Mouse (Mus musculus): Measurements from ENCODE around the gene Tapbp. TPM values are rescaled to one million over a fixed set of nuclear protein-coding genes. Genes with fewer than 3 reads are reported as not detected.
A peak's percentile ranks its signal among the peaks of the same experiment; 100 is the strongest.

The Tapbp gene
- polyA plus RNA-seq, 1 experiment from 2014 or later, result 35.7 TPM

DNA sequence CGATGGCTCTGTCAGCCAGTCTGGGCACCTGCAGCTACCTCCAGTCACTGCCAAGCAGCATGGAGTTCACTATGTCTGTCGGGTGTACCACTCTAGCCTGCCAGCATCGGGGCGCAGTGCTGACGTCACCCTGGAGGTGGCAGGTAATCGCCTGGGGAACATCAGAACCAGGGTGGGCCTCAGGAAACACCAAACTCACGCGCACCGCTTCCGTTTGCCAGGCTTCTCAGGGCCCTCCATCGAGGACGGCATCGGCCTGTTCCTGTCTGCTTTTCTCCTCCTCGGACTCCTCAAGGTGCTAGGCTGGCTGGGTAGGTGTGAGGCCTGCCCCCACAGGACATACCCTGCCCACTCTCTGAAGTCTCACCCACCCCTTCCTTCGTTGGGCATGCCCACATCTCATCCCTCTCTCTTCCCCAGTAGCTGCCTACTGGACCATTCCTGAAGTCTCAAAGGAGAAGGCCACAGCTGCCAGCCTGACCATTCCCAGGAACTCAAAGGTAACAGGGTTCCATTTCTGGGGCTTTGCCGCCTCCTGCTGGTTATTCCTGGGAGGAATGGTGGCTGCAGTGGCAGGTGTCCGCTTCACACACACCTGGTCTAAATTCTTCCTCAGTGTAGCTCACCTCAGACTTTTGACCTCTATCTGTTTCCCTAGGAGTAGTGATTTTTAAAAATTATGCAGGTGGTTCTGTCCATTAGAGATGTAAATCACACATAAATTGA lies 10.7 kb downstream of the Tapbp start:
- 0 out of 2 replicates have a peak, but pooled peaks cover 3% of the 10 kb centered on the region for H3K36me3 ChIP-seq (ENCODE audit: control insufficient read depth, insufficient read depth, low read length)
- H3K9me3 ChIP-seq (ENCODE audit: control insufficient read depth, low read length), result no peaks in the 10 kb centered on the region
- no peaks in the 10 kb centered on the region for H3K27me3 ChIP-seq (ENCODE audit: control insufficient read depth, insufficient read depth, low read length)
- 83% methylated on average over 17 of the region's 17 CpGs for WGBS
- no peak overlapping the region for H3K27ac ChIP-seq (ENCODE audit: low read depth, low read length)
- 0 out of 2 replicates have a peak overlapping the region, but pooled peaks have one; percentile 6 for H3K4me2 ChIP-seq (ENCODE audit: low read depth, low read length)
- ATAC-seq (ENCODE audit: low read depth), result no peak
- H3K4me1 ChIP-seq (ENCODE audit: control insufficient read depth, insufficient read depth, low read length), result peaks cover 9% of the 10 kb centered on the region
- H3K4me3 ChIP-seq (ENCODE audit: low read depth, low read length), result no peak overlapping the region
- H3K9ac ChIP-seq (replicated peaks; ENCODE audit: low read depth, low read length), result no peak overlapping the region

- Histone ChIP-seq H3K4me3 (ENCODE audit: low read depth, low read length) (peak overlapping the region; percentile 65), H3K27ac (ENCODE audit: low read depth, low read length) (no peak overlapping the region), H3K9ac (replicated peaks; ENCODE audit: low read depth, low read length) (peak overlapping the region; percentile 72), H3K4me1 (ENCODE audit: control insufficient read depth, insufficient read depth, low read length) (peaks cover 9% of the 10 kb centered on the region), H3K4me2 (ENCODE audit: low read depth, low read length) (peak overlapping the region; percentile 79), H3K9me3 (ENCODE audit: control insufficient read depth, low read length) (no peaks in the 10 kb centered on the region), H3K27me3 (ENCODE audit: control insufficient read depth, insufficient read depth, low read length) (no peaks in the 10 kb centered on the region), H3K36me3 (ENCODE audit: control insufficient read depth, insufficient read depth, low read length) (peaks cover 8% of the 10 kb centered on the region; the same call in 1 of the 2 replicates)
- 69% methylated on average over 21 of the region's 21 CpGs for WGBS
- ATAC-seq (ENCODE audit: low read depth), result no peak
These were observed 12.7 kb downstream of the Tapbp start for GRCm38 (mm10) chr17:33928251-33928947.

GRCm38 (mm10) chr17:33929371-33930279 lies 13.9 kb downstream of the Tapbp start, which contains the start of gene Rgl2:
Rgl2 (plus strand) TSS chr17:33929543.
- Histone ChIP-seq H3K27ac (ENCODE audit: low read depth, low read length) (peak within 1 kb of the TSS; percentile 88), H3K4me3 (ENCODE audit: low read depth, low read length) (peak within 1 kb of the TSS; percentile 65), H3K27me3 (ENCODE audit: control insufficient read depth, insufficient read depth, low read length) (no peaks in the 10 kb centered on the region), H3K9ac (replicated peaks; ENCODE audit: low read depth, low read length) (peak within 1 kb of the TSS; percentile 72), H3K9me3 (ENCODE audit: control insufficient read depth, low read length) (no peaks in the 10 kb centered on the region), H3K36me3 (ENCODE audit: control insufficient read depth, insufficient read depth, low read length) (peaks cover 13% of the 10 kb centered on the region; the same call in 1 of the 2 replicates), H3K4me1 (ENCODE audit: control insufficient read depth, insufficient read depth, low read length) (peaks cover 9% of the 10 kb centered on the region), H3K4me2 (ENCODE audit: low read depth, low read length) (peak within 1 kb of the TSS; percentile 79)
- peak; percentile 89 for ATAC-seq (ENCODE audit: low read depth)
- under 1% methylated on average over 72 of the region's 80 CpGs for WGBS

GRCm38 (mm10) chr17:33930280-33931158 lies 14.8 kb downstream of the Tapbp start:
- Histone ChIP-seq H3K27ac (ENCODE audit: low read depth, low read length) (peak overlapping the region; percentile 88), H3K27me3 (ENCODE audit: control insufficient read depth, insufficient read depth, low read length) (no peaks in the 10 kb centered on the region), H3K36me3 (ENCODE audit: control insufficient read depth, insufficient read depth, low read length) (peaks cover 13% of the 10 kb centered on the region; the same call in 1 of the 2 replicates), H3K9ac (replicated peaks; ENCODE audit: low read depth, low read length) (peak overlapping the region; percentile 72), H3K9me3 (ENCODE audit: control insufficient read depth, low read length) (no peaks in the 10 kb centered on the region), H3K4me3 (ENCODE audit: low read depth, low read length) (peak overlapping the region; percentile 65), H3K4me1 (ENCODE audit: control insufficient read depth, insufficient read depth, low read length) (peaks cover 9% of the 10 kb centered on the region), H3K4me2 (ENCODE audit: low read depth, low read length) (peak overlapping the region; percentile 79)
- 0% methylated on average over 44 of the region's 45 CpGs for WGBS
- 0 out of 2 replicates have a peak, but pooled peaks have one; percentile 10 for ATAC-seq (ENCODE audit: low read depth)

DNA sequence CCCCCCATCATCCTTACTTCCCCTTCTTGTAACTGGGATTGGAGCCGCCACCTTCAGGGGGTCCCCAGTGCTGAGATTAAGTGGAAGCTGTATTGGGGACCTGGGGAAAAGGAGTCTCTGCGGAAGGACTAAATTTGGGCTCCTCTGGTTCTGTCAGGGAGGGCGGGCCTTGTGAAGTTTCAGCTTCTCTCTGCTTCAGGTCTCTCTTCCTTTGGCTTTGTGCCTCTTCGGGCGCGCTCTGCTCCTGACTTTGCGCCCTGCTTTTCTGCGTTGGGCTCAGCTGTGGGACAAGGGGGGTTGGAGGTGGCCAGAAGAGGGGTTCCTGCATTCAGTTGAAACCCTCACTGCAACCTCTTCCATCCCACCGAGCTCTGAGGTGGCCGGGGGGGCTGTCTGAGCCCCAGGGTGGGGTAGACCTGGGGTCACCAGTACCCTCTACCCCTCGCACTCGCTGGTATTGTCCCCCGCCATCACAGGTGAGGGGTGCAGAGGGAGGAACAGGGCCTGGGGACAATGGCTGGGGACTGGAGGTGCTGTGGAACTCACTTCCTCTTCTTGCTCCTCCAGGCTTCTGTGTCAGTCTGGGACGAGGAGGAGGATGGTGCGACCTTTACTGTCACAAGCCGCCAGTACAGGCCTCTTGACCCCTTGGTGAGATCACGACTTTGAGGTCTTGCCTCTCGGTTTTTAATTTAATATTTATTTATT lies 15.6 kb downstream of the Tapbp start:
- Histone ChIP-seq H3K27me3 (ENCODE audit: control insufficient read depth, insufficient read depth, low read length) (no peaks in the 10 kb centered on the region), H3K4me3 (ENCODE audit: low read depth, low read length) (peak overlapping the region; percentile 65), H3K9ac (replicated peaks; ENCODE audit: low read depth, low read length) (peak overlapping the region; percentile 72), H3K4me2 (ENCODE audit: low read depth, low read length) (peak overlapping the region; percentile 79), H3K4me1 (ENCODE audit: control insufficient read depth, insufficient read depth, low read length) (peaks cover 9% of the 10 kb centered on the region), H3K9me3 (ENCODE audit: control insufficient read depth, low read length) (no peaks in the 10 kb centered on the region), H3K36me3 (ENCODE audit: control insufficient read depth, insufficient read depth, low read length) (peaks cover 10% of the 10 kb centered on the region; the same call in 1 of the 2 replicates), H3K27ac (ENCODE audit: low read depth, low read length) (no peak overlapping the region)
- no peak for ATAC-seq (ENCODE audit: low read depth)
- WGBS, result 33% methylated on average over 18 of the region's 18 CpGs

- no peak overlapping the region for H3K4me2 ChIP-seq (ENCODE audit: low read depth, low read length)
- WGBS, result 93% methylated on average over 11 of the region's 11 CpGs
- H3K27me3 ChIP-seq (ENCODE audit: control insufficient read depth, insufficient read depth, low read length), result no peaks in the 10 kb centered on the region
These were observed 16.2 kb downstream of the Tapbp start for GRCm38 (mm10) chr17:33931947-33932346.

DNA sequence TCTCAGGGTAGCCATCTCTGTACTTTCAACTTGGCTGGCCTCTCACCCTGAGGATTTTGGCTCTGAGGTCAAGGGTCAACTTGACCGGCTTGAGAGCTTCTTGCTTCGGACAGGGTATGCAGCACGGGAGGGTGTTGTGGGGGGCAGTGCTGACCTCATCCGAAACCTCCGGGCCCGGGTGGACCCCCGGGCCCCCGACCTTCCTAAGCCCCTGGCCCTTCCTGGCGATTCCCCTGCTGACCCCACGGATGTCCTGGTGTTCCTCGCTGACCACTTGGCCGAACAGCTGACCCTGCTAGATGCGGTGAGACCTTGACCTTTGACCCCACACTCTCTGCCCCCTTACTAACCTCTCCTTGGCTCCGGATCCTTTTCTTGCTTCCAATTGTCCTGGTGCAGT lies 16.7 kb downstream of the Tapbp start:
- Histone ChIP-seq H3K4me1 (ENCODE audit: control insufficient read depth, insufficient read depth, low read length) (peaks cover 9% of the 10 kb centered on the region), H3K27me3 (ENCODE audit: control insufficient read depth, insufficient read depth, low read length) (no peaks in the 10 kb centered on the region), H3K9ac (replicated peaks; ENCODE audit: low read depth, low read length) (no peak overlapping the region), H3K9me3 (ENCODE audit: control insufficient read depth, low read length) (no peaks in the 10 kb centered on the region), H3K36me3 (ENCODE audit: control insufficient read depth, insufficient read depth, low read length) (peaks cover 13% of the 10 kb centered on the region; the same call in 1 of the 2 replicates), H3K4me3 (ENCODE audit: low read depth, low read length) (no peak overlapping the region), H3K27ac (ENCODE audit: low read depth, low read length) (no peak overlapping the region), H3K4me2 (ENCODE audit: low read depth, low read length) (no peak overlapping the region)
- no peak for ATAC-seq (ENCODE audit: low read depth)
- WGBS, result 95% methylated on average over 14 of the region's 14 CpGs

More at GRCm38 (mm10) chr17:33931947-33932346, 16.2 kb downstream of the Tapbp start:
- no peak overlapping the region for H3K27ac ChIP-seq (ENCODE audit: low read depth, low read length)
- peaks cover 9% of the 10 kb centered on the region for H3K4me1 ChIP-seq (ENCODE audit: control insufficient read depth, insufficient read depth, low read length)
- H3K4me3 ChIP-seq (ENCODE audit: low read depth, low read length), result no peak overlapping the region
- no peaks in the 10 kb centered on the region for H3K9me3 ChIP-seq (ENCODE audit: control insufficient read depth, low read length)
- H3K36me3 ChIP-seq (ENCODE audit: control insufficient read depth, insufficient read depth, low read length), result peaks cover 10% of the 10 kb centered on the region; the same call in 1 of the 2 replicates
- no peak overlapping the region for H3K9ac ChIP-seq (replicated peaks; ENCODE audit: low read depth, low read length)
- no peak for ATAC-seq (ENCODE audit: low read depth)

Data from neural tube, embryonic 14.5 days (tissue).